Mouse (Mus musculus): ENCODE measurements around the gene Sf1. TPM values are rescaled to one million over a fixed set of nuclear protein-coding genes. Genes with fewer than 3 reads are reported as not detected.
A peak's percentile ranks its signal among the peaks of the same experiment; 100 is the strongest.

The Sf1 gene
- polyA plus RNA-seq, 1 experiment from 2014 or later = 58.4 TPM

DNA sequence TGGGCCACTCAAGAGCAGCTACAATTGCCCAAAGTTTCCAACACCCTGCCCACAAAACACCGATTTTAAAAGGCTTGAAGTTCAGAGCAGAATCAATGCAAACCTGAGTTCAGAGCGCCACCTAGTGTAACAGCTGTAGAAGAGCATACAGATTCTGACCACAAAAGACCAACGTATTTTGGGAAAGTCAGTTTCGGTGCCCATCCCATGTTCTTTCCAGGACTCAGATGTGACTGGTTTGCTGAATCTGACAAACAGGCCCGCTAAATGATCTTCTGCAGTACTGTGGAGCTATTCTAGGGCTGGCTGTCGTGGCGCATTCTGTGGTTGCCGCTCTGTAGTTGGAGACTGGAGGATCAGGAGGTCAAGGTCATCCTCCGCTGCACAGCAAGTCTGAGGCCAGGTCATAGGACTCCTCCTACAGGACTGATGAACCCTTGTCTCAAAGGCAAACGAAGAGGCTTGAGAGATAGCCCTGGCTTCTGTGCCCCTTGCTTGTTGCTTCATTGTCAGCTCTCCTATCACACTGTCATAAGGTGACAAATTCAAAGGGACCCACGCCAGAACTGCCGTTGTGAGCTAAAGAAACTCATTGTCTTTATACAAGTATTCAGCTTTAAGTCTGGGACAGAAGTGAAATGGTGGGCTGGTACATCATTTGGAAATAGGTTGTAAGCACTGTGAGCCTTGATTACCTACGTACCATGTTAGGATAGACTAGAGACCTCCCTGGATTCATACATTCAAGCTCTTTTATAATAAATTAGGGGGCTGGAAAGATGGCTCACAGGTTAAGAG lies 31.6 kb upstream of the Sf1 start:
- H3K27ac ChIP-seq (ENCODE audit: low read length) = no peak overlapping the region
- no peak for ATAC-seq (ENCODE audit: low read depth)
- H3K4me3 ChIP-seq (ENCODE audit: low read depth, low read length) = no peak overlapping the region
- peak overlapping the region; percentile 48 for H3K4me2 ChIP-seq (ENCODE audit: low read depth, low read length)
- H3K27me3 ChIP-seq (ENCODE audit: control insufficient read depth, insufficient read depth, low read depth, low read length) = no peaks in the 10 kb centered on the region
- WGBS (ENCODE audit: insufficient replicate concordance) = 20% methylated on average over 13 of the region's 13 CpGs
- no peak overlapping the region for H3K9ac ChIP-seq (ENCODE audit: low read depth, low read length)
- no peaks in the 10 kb centered on the region for H3K9me3 ChIP-seq (replicated peaks; ENCODE audit: control insufficient read depth, low read length)
- peaks cover 32% of the 10 kb centered on the region for H3K4me1 ChIP-seq (ENCODE audit: control insufficient read depth, low read depth, low read length)
- H3K36me3 ChIP-seq (ENCODE audit: control insufficient read depth, insufficient read depth) = no peaks in the 10 kb centered on the region

DNA sequence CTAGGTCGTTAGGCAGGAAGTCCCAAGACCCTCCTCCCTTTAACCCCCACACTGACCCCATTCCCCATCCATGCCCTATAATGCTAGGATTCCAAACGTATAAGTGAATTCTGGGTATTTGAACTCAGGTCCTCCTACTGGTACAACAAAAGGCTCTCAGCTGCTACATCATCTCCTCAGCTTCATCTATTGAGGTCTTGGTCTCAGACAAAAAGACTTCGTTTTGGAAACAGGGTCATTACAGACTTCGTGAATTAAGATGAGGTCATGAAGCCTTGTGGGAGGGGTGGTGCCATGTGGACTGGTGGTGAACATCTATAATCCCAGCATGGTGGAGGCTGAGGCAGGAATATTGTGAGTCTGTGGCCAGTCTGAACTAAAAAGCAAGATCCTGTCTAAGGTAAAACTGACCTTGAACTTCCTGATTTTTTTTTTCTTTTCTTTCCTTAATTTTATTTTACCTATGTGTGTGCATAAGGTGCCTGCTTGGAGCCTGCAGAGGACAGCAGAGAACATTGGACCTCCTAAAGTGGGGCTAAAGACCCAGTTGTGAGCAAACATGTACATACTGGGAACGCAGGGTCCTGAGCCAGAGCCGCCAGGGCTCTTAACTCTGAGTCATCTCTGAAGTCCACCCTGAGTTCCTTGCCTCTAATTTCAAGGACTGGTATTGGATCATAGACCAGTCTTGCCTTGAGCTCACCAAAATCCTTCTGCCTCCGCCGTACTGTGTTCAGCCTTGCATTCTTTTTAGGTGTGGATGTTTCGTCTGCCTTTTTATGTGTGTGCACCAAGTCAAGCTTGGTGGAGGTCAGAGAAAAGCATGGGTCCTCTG lies 29.5 kb upstream of the Sf1 start:
- no peak for ATAC-seq (ENCODE audit: low read depth)
- H3K36me3 ChIP-seq (ENCODE audit: control insufficient read depth, insufficient read depth) = peaks cover 6% of the 10 kb centered on the region
- H3K27ac ChIP-seq (ENCODE audit: low read length) = peak overlapping the region; percentile 75
- no peaks in the 10 kb centered on the region for H3K9me3 ChIP-seq (replicated peaks; ENCODE audit: control insufficient read depth, low read length)
- peak overlapping the region; percentile 95 for H3K4me2 ChIP-seq (ENCODE audit: low read depth, low read length)
- H3K4me3 ChIP-seq (ENCODE audit: low read depth, low read length) = peak overlapping the region; percentile 84
- peaks cover 34% of the 10 kb centered on the region for H3K4me1 ChIP-seq (ENCODE audit: control insufficient read depth, low read depth, low read length)
- 53% methylated on average over 9 of the region's 9 CpGs for WGBS (ENCODE audit: insufficient replicate concordance)
- peak overlapping the region; percentile 86 for H3K9ac ChIP-seq (ENCODE audit: low read depth, low read length)
- no peaks in the 10 kb centered on the region for H3K27me3 ChIP-seq (ENCODE audit: control insufficient read depth, insufficient read depth, low read depth, low read length)

DNA sequence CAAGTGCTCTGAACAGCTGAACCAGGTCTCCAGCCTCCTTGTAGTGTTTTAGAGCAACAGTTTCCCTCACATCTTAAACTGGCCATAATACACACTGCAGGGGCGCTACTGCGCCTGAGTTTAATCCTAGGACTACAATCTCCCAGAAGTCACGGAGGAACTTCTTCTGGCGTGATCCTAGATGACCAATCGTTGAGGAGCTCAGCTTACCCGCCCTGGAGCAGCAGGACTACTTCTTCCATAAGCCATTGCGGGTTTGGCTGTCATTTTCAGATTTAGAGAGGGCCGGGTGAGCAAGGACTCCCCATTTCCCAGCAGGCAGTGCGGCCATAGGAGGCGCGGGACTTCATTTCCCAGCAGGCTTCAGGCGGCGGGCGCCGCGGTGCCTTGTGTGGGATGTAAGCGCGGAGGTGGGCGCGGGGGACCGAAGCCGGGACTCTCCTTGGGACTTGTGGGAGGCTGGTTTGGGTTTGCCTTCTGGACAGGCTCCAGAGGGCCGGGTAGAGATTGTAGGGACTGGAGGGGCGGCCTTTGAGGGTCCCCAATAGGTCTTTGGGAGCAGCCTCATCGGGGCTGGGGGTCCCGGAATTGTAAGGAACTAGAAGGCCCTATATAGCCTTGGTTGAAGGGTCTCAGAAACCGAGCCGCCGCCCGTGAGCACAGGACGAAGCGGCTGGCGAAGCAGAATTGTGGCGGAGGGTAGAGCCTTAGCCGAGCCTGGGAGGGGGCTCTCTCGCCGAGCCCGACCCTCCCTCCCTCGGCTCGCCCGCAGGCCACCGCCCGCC lies 28.6 kb upstream of the Sf1 start, which contains the start of gene Men1:
Gene Men1 (plus strand): TSS at position 307 of the 785 bp plus-strand sequence.
- peak within 1 kb of the TSS; percentile 75 for H3K27ac ChIP-seq (ENCODE audit: low read length)
- peak within 1 kb of the TSS; percentile 84 for H3K4me3 ChIP-seq (ENCODE audit: low read depth, low read length)
- no peaks in the 10 kb centered on the region for H3K9me3 ChIP-seq (replicated peaks; ENCODE audit: control insufficient read depth, low read length)
- ATAC-seq (ENCODE audit: low read depth) = peak; percentile 90
- peaks cover 10% of the 10 kb centered on the region for H3K36me3 ChIP-seq (ENCODE audit: control insufficient read depth, insufficient read depth)
- WGBS (ENCODE audit: insufficient replicate concordance) = under 1% methylated on average over 43 of the region's 43 CpGs
- peak within 1 kb of the TSS; percentile 95 for H3K4me2 ChIP-seq (ENCODE audit: low read depth, low read length)
- H3K27me3 ChIP-seq (ENCODE audit: control insufficient read depth, insufficient read depth, low read depth, low read length) = no peaks in the 10 kb centered on the region
- peaks cover 40% of the 10 kb centered on the region for H3K4me1 ChIP-seq (ENCODE audit: control insufficient read depth, low read depth, low read length)
- peak within 1 kb of the TSS; percentile 86 for H3K9ac ChIP-seq (ENCODE audit: low read depth, low read length)

DNA sequence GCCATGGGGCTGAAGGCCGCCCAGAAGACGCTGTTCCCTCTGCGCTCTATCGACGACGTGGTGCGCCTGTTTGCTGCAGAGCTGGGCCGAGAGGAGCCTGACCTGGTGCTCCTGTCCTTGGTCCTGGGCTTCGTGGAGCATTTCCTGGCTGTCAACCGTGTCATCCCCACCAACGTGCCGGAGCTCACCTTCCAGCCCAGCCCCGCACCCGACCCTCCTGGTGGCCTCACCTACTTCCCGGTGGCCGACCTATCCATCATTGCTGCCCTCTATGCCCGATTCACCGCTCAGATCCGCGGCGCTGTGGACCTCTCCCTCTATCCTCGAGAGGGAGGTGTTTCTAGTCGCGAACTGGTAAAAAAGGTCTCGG lies 28.0 kb upstream of the Sf1 start:
- Histone ChIP-seq H3K4me1 (ENCODE audit: control insufficient read depth, low read depth, low read length) (peaks cover 46% of the 10 kb centered on the region), H3K9me3 (replicated peaks; ENCODE audit: control insufficient read depth, low read length) (no peaks in the 10 kb centered on the region), H3K36me3 (ENCODE audit: control insufficient read depth, insufficient read depth) (peaks cover 10% of the 10 kb centered on the region), H3K27ac (ENCODE audit: low read length) (peak overlapping the region; percentile 73), H3K4me3 (ENCODE audit: low read depth, low read length) (peak overlapping the region; percentile 84), H3K4me2 (ENCODE audit: low read depth, low read length) (peak overlapping the region; percentile 95), H3K9ac (ENCODE audit: low read depth, low read length) (peak overlapping the region; percentile 86), H3K27me3 (ENCODE audit: control insufficient read depth, insufficient read depth, low read depth, low read length) (no peaks in the 10 kb centered on the region)
- ATAC-seq (ENCODE audit: low read depth) = peak; percentile 24
- under 1% methylated on average over 25 of the region's 25 CpGs for WGBS (ENCODE audit: insufficient replicate concordance)

DNA sequence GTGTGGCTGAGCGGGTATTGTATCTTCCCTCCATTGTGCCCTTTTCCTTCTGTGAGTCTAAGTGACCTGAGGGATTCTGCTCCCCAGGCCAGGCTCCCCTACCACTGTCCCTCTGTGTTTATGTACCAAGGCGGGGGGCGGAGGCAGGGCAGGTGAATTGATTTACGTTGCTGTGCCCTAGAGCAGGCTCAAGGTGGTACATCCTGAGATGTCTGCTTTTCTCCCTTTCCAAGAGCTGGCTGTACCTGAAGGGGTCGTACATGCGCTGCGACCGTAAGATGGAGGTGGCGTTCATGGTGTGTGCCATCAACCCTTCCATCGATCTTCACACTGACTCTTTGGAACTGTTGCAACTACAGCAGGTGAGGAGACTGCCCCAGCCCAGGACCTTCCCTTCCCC lies 26.6 kb upstream of the Sf1 start:
- H3K9me3 ChIP-seq (replicated peaks; ENCODE audit: control insufficient read depth, low read length) = no peaks in the 10 kb centered on the region
- no peak overlapping the region for H3K4me2 ChIP-seq (ENCODE audit: low read depth, low read length)
- peaks cover 54% of the 10 kb centered on the region for H3K4me1 ChIP-seq (ENCODE audit: control insufficient read depth, low read depth, low read length)
- H3K4me3 ChIP-seq (ENCODE audit: low read depth, low read length) = no peak overlapping the region
- no peak overlapping the region for H3K27ac ChIP-seq (ENCODE audit: low read length)
- peaks cover 10% of the 10 kb centered on the region for H3K36me3 ChIP-seq (ENCODE audit: control insufficient read depth, insufficient read depth)
- ATAC-seq (ENCODE audit: low read depth) = no peak
- WGBS (ENCODE audit: insufficient replicate concordance) = 82% methylated on average over 10 of the region's 10 CpGs
- no peak overlapping the region for H3K9ac ChIP-seq (ENCODE audit: low read depth, low read length)
- H3K27me3 ChIP-seq (ENCODE audit: control insufficient read depth, insufficient read depth, low read depth, low read length) = no peaks in the 10 kb centered on the region

DNA sequence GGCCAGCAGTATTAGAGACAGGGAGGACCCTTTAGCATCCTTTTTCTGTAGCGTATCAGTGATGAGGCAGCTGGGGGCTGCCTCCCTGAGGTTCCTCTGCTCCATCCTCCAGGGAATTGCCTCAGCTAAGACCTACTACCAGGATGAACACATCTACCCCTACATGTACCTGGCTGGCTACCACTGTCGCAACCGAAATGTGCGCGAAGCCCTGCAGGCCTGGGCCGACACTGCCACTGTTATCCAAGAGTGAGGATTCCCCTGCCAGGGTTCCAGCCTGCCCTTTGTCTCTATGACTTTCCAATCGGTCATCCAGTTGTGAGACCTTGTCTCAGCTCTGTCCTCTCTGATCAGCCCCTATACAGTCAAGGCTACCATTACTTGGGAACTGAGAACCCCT lies 25.3 kb upstream of the Sf1 start:
- Histone ChIP-seq H3K9me3 (replicated peaks; ENCODE audit: control insufficient read depth, low read length) (no peaks in the 10 kb centered on the region), H3K27ac (ENCODE audit: low read length) (no peak overlapping the region), H3K9ac (ENCODE audit: low read depth, low read length) (no peak overlapping the region), H3K4me1 (ENCODE audit: control insufficient read depth, low read depth, low read length) (peaks cover 59% of the 10 kb centered on the region), H3K4me3 (ENCODE audit: low read depth, low read length) (no peak overlapping the region), H3K27me3 (ENCODE audit: control insufficient read depth, insufficient read depth, low read depth, low read length) (no peaks in the 10 kb centered on the region), H3K4me2 (ENCODE audit: low read depth, low read length) (no peak overlapping the region), H3K36me3 (ENCODE audit: control insufficient read depth, insufficient read depth) (peaks cover 10% of the 10 kb centered on the region)
- ATAC-seq (ENCODE audit: low read depth) = no peak
- WGBS (ENCODE audit: insufficient replicate concordance) = 89% methylated on average over 7 of the region's 7 CpGs

DNA sequence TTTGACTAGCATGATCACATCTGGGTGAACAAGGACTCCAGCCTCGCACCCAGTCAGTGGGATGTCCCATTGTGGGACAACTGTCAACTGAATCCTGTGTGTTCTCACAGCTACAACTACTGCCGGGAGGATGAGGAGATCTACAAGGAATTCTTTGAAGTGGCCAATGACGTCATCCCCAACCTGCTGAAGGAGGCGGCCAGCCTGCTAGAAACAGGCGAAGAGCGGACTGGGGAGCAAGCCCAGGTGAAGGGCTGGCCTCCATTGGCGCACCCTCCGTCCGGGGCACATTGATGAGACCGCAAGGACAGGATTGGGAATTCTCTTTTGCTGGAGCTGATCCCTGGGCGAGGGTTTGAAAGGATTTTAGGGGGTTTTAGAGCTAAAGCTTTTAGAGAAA lies 24.8 kb upstream of the Sf1 start:
- WGBS (ENCODE audit: insufficient replicate concordance) = 84% methylated on average over 11 of the region's 11 CpGs
- Histone ChIP-seq H3K4me3 (ENCODE audit: low read depth, low read length) (no peak overlapping the region), H3K36me3 (ENCODE audit: control insufficient read depth, insufficient read depth) (peaks cover 10% of the 10 kb centered on the region), H3K27ac (ENCODE audit: low read length) (no peak overlapping the region), H3K9me3 (replicated peaks; ENCODE audit: control insufficient read depth, low read length) (no peaks in the 10 kb centered on the region), H3K4me2 (ENCODE audit: low read depth, low read length) (no peak overlapping the region), H3K9ac (ENCODE audit: low read depth, low read length) (no peak overlapping the region), H3K27me3 (ENCODE audit: control insufficient read depth, insufficient read depth, low read depth, low read length) (no peaks in the 10 kb centered on the region), H3K4me1 (ENCODE audit: control insufficient read depth, low read depth, low read length) (peaks cover 62% of the 10 kb centered on the region)
- ATAC-seq (ENCODE audit: low read depth) = no peak

DNA sequence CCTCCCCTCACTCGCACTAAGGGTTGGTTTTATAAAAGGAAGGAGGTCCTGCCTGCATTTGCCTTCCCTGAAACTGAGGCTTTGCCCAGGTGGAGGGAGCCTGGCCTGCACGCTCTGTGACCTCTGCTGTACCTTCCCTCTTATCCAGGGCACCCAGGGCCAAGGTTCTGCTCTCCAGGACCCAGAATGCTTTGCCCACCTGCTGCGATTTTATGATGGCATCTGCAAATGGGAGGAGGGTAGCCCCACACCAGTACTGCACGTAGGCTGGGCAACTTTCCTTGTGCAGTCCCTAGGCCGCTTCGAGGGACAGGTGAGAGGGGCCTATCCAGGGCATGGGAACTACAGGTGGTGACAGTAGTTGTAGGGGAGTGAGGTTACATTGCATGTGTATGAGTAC lies 24.3 kb upstream of the Sf1 start:
- no peak overlapping the region for H3K9ac ChIP-seq (ENCODE audit: low read depth, low read length)
- no peak overlapping the region; the same call in 1 of the 2 replicates for H3K27ac ChIP-seq (ENCODE audit: low read length)
- no peaks in the 10 kb centered on the region for H3K27me3 ChIP-seq (ENCODE audit: control insufficient read depth, insufficient read depth, low read depth, low read length)
- no peak overlapping the region for H3K4me3 ChIP-seq (ENCODE audit: low read depth, low read length)
- peaks cover 57% of the 10 kb centered on the region for H3K4me1 ChIP-seq (ENCODE audit: control insufficient read depth, low read depth, low read length)
- H3K36me3 ChIP-seq (ENCODE audit: control insufficient read depth, insufficient read depth) = peaks cover 10% of the 10 kb centered on the region
- no peak for ATAC-seq (ENCODE audit: low read depth)
- WGBS (ENCODE audit: insufficient replicate concordance) = 78% methylated on average over 6 of the region's 6 CpGs
- no peak overlapping the region for H3K4me2 ChIP-seq (ENCODE audit: low read depth, low read length)
- no peaks in the 10 kb centered on the region for H3K9me3 ChIP-seq (replicated peaks; ENCODE audit: control insufficient read depth, low read length)

Data from liver, embryonic 16.5 days (tissue).